Mouse (Mus musculus): ENCODE measurements around the gene Tkt.

- no peak for TF ChIP-seq MYOG (IDR thresholded peaks at IDR 0.05; ENCODE audit: control insufficient read depth in 1 of 3, insufficient read depth in 1 of 3, insufficient read length in 2 of 3, low read depth in 2 of 3)
- TF ChIP-seq POLR2A (IDR thresholded peaks at IDR 0.05; ENCODE audit: insufficient read length, low read depth): no peak
- TF ChIP-seq MAX (IDR thresholded peaks at IDR 0.05; ENCODE audit: low read depth): no peak
- no peak for TF ChIP-seq SRF (IDR thresholded peaks at IDR 0.05; ENCODE audit: control insufficient read depth, insufficient read length, low read depth)
- TF ChIP-seq USF1 (IDR thresholded peaks at IDR 0.05; ENCODE audit: low read depth): no peak
- no peak for TF ChIP-seq POLR2AphosphoS2 (IDR thresholded peaks at IDR 0.05; ENCODE audit: insufficient read length, low read depth)
- TF ChIP-seq MYOD1 (IDR thresholded peaks at IDR 0.05; ENCODE audit: control insufficient read depth in 1 of 3, insufficient read length in 2 of 3, low read depth in 2 of 3): no peak
- no peak for TF ChIP-seq E2F4 (IDR thresholded peaks at IDR 0.05; ENCODE audit: insufficient read depth)
- no peak for TF ChIP-seq TCF12 (IDR thresholded peaks at IDR 0.05; ENCODE audit: insufficient read depth, poor library complexity, severe bottlenecking)
- no peak for TF ChIP-seq REST (IDR thresholded peaks at IDR 0.05; ENCODE audit: insufficient read depth, insufficient read length)
Measured at GRCm38 (mm10) chr14:30549777-30550149, 1.6 kb downstream of the Tkt start.
